Mouse (Mus musculus) midbrain, embryonic 13.5 days (tissue): Measurements from ENCODE around the gene Psmd14. TPM values are rescaled to one million over a fixed set of nuclear protein-coding genes. Genes with fewer than 3 reads are reported as not detected.

ENCODE experiments used
- ATAC-seq: fragments of 200-750 bp; cut with Nextera tagmentation; 2 replicates; pipeline ENCODE4 v1.8.0; 2017; ENCODE audit warnings: mild to moderate bottlenecking, moderate TSS enrichment, moderate library complexity
- H3K27ac ChIP-seq: fragments of 300-500 bp; sonication (generic); 2 replicates; pipeline ENCODE4 v1.5.1; 2015; ENCODE audit warnings: inconsistent platforms, mild to moderate bottlenecking, moderate library complexity
- H3K27me3 ChIP-seq: fragments of 300-500 bp; sonication (generic); 2 replicates; pipeline ENCODE4 v1.6.1; 2015; ENCODE audit warnings: mild to moderate bottlenecking, inconsistent platforms
- H3K36me3 ChIP-seq: fragments of 300-500 bp; sonication (generic); 2 replicates; pipeline ENCODE4 v1.6.1; 2015; ENCODE audit warnings: mild to moderate bottlenecking, inconsistent platforms
- H3K4me1 ChIP-seq: fragments of 300-500 bp; sonication (generic); replicated peaks from 2 replicates; pipeline ENCODE4 v1.6.1; 2015; ENCODE audit warnings: inconsistent platforms
- H3K4me2 ChIP-seq: fragments of 300-500 bp; sonication (generic); replicated peaks from 2 replicates; pipeline ENCODE4 v1.6.1; 2015; ENCODE audit warnings: moderate library complexity, mild to moderate bottlenecking, inconsistent platforms
- H3K4me3 ChIP-seq: fragments of 300-500 bp; sonication (generic); replicated peaks from 2 replicates; pipeline ENCODE4 v1.5.1; 2015; ENCODE audit warnings: mild to moderate bottlenecking, inconsistent platforms
- H3K9ac ChIP-seq: fragments of 300-500 bp; sonication (generic); replicated peaks from 2 replicates; pipeline ENCODE4 v1.6.1; 2015; ENCODE audit warnings: mild to moderate bottlenecking, inconsistent platforms
- H3K9me3 ChIP-seq: fragments of 300-500 bp; sonication (generic); 2 replicates; pipeline ENCODE4 v1.6.1; 2016; ENCODE audit warnings: mild to moderate bottlenecking, inconsistent platforms
- WGBS: fragments of 180-500 bp; shearing (Covaris S2); methylation state at CpG from one replicate; pipeline ENCODE4 v1.1.7; 2015; 5-methylcytosine and 5-hydroxymethylcytosine counted together
- polyA plus RNA-seq: library from polyadenylated mRNA; unstranded; fragments of >200 nt; fragmentation: Nextera tagmentation; extraction: Ambion mirVana; gene quantifications from 2 replicates; pipeline ENCODE4 v1.2.1, GENCODE M21; 2015

The Psmd14 gene
- 220 and 243 TPM in 2 replicates for polyA plus RNA-seq

DNA sequence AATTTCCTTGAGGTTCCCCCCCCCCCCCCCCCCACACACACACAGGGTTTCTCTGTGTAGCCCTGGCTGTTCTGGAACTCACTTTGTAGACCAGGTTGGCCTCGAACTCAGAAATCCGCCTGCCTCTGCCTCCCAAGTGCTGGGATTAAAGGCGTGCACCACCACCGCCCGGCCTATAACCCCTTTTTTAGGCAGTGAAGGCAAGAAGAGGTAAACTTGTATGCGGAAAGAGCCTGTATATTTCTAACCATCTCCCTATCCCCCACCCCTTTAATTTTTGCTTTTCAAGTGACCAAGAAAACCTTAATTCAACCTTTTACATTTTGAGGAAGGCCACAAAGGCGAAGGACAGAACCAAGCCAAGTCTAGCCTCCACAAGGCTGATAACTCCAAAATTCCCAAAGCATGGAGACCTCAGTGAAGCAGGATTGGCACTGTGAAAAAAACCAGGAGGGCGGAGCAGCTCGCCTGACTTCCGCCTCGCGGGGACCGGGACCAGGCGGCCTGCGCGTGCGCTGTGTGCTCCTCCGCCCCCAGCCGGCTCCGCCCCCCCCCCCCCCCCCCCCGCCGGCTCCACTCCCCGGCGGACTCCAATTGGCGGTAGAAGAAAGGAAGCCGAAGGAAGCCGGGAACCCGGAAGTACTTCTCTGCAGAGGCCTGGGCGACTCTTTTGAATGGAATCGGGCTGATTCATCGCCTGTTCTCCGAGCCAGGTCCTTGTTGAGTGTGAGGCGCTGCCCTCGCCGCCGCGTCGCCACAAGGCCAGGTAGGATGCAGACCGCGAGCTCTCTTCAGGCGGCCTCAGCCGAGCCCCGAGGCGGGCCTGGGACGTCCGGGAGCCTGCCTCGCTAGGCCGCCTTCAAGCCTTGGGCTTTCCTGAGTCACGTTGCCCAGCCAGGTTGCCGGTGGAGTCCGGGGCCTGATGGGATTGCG lies at the start of gene Psmd14:
Gene Psmd14 (plus strand): TSS at position 587 of the 933 bp plus-strand sequence.
- peak within 1 kb of the TSS; percentile 89 for H3K9ac ChIP-seq
- peak within 1 kb of the TSS; percentile 86 for H3K4me2 ChIP-seq
- peak; percentile 97 for ATAC-seq
- WGBS, result 6% methylated on average over 45 of the region's 52 CpGs
- no peaks in the 10 kb centered on the region for H3K9me3 ChIP-seq
- H3K27ac ChIP-seq, result peak within 1 kb of the TSS; percentile 90
- no peaks in the 10 kb centered on the region for H3K27me3 ChIP-seq
- H3K4me1 ChIP-seq, result peaks cover 16% of the 10 kb centered on the region
- no peaks in the 10 kb centered on the region for H3K36me3 ChIP-seq
- H3K4me3 ChIP-seq, result peak within 1 kb of the TSS; percentile 88

DNA sequence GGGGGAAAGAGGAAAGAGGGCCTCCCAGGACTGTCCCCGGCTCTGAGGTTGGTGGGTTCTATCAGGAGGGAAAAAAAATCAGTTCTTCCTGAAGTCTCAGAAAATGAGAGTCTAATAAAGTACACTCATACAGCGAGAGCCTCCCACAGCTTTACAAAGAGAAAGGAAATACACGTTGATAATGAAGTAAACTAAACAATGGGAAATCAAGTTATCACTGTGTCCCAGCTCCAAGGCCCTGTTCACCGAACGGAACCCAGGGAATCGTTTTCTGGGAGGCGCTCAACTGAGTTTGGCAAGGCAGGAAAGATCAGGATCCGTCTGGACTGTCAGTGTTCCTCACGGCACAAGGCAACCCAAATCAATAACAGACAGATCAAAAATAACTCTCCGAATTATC lies 48.7 kb upstream of the Psmd14 start:
- 80% methylated on average over 10 of the region's 10 CpGs for WGBS
- Histone ChIP-seq H3K4me1 (0 out of 2 replicates have a peak, but pooled peaks cover 3% of the 10 kb centered on the region), H3K9me3 (no peaks in the 10 kb centered on the region), H3K4me3 (no peak overlapping the region), H3K9ac (no peak overlapping the region), H3K27ac (no peak overlapping the region), H3K4me2 (no peak overlapping the region), H3K27me3 (peaks cover 11% of the 10 kb centered on the region), H3K36me3 (no peaks in the 10 kb centered on the region)
- ATAC-seq, result no peak

DNA sequence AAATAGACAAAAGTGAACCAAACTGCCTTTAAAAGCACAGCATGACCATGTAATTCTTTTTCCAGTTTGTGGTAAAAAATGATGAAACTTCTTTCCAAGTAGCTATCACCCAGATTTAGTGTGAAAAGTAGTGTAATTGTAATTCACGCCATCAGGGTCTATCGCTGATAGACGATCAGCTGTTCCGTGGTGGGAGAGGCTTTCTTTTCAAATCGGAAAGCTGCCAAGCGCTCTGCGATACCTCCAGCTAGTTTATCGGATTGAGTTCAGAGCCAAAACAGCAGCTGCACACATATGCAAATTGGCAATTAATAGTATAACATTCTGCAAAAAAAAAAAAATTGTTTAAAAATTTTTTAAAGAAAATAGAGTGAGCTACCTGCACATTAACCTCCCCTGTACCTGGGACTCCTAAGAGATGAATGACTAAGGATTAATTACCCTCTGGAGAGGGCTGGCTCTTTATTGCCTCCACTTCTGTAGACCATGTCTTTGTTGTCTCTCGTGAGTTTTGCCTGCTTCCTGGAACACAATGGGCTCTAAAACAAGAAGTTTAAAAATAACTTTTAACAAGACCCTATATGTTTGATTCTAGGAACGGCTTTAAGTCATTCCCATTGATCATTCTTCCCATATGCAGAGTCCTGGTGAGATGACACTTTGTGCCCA lies 47.8 kb upstream of the Psmd14 start:
- ATAC-seq, result no peak
- Histone ChIP-seq H3K4me2 (no peak overlapping the region), H3K27ac (no peak overlapping the region)

DNA sequence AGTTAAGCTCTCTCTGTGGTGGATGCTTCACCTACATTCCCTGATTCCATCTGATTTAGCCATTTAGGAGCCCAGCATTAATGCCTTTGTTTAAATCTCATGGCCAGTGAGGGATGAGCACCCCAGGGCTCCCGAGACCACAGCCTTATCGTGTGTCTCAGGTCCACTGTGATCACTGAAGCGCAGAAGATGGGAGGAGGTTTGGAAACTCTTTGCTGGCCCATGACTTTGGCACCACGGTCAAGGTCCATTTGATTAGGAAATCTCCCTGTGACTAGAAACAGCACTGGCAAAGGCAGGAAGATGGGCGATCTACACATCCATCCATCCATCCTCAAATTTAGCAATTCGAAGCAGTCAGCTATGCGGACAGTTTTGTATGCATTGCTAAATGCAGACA lies 44.1 kb upstream of the Psmd14 start:
- Histone ChIP-seq H3K27ac (no peak overlapping the region), H3K27me3 (no peaks in the 10 kb centered on the region), H3K4me1 (no peaks in the 10 kb centered on the region), H3K9ac (no peak overlapping the region), H3K4me3 (no peak overlapping the region), H3K36me3 (no peaks in the 10 kb centered on the region), H3K4me2 (no peak overlapping the region), H3K9me3 (no peaks in the 10 kb centered on the region)
- ATAC-seq, result no peak
- 71% methylated on average over 7 of the region's 7 CpGs for WGBS

More for the DNA sequence above, 47.8 kb upstream of the Psmd14 start:
- H3K4me3 ChIP-seq, result no peak overlapping the region
- H3K27me3 ChIP-seq, result peaks cover 3% of the 10 kb centered on the region
- no peaks in the 10 kb centered on the region for H3K36me3 ChIP-seq
- WGBS, result 75% methylated on average over 10 of the region's 10 CpGs
- H3K4me1 ChIP-seq, result 0 out of 2 replicates have a peak, but pooled peaks cover 3% of the 10 kb centered on the region
- H3K9ac ChIP-seq, result no peak overlapping the region
- H3K9me3 ChIP-seq, result no peaks in the 10 kb centered on the region

DNA sequence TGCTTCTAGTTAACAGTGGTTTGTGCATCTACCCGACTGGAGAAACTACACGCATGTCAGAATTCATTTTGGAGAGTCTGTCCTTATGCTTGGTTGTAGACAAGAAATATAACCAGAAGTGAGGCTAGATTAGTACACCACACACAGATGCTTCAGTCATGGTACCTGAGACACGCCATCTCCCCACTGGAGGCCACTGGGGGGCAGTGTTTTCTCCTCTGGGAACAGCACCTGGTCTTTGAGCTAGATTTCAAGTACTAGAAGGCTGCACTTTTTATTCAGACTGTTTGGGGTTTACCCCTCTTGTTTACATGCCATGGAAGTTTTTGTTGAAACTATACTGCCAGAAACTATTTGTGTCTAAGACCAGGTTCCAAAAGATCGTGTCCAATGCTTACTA lies 43.2 kb upstream of the Psmd14 start:
- no peaks in the 10 kb centered on the region for H3K27me3 ChIP-seq
- H3K4me2 ChIP-seq, result no peak overlapping the region
- no peak overlapping the region for H3K27ac ChIP-seq
- no peaks in the 10 kb centered on the region for H3K9me3 ChIP-seq
- 27% methylated on average over 4 of the region's 4 CpGs for WGBS
- no peaks in the 10 kb centered on the region for H3K36me3 ChIP-seq
- no peak for ATAC-seq
- H3K9ac ChIP-seq, result no peak overlapping the region
- no peaks in the 10 kb centered on the region for H3K4me1 ChIP-seq
- no peak overlapping the region for H3K4me3 ChIP-seq

DNA sequence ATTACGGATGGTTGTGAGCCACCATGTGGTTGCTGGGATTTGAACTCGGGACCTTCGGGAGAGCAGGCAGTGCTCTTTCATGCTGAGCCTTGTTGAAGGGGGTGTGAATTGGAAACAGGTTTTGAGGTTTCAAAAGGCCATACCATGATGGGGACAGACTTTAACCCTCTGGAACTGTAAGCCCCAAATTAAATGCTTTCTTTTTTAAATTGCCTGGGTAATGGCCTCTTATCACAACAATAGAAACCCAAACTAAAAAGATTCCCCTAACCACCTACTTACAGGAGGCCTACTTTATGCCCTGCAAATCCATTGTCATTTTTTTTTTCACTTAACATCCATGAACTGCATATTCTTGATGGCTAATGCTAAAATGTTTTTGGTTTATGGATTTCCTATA lies 36.9 kb upstream of the Psmd14 start:
- Histone ChIP-seq H3K27me3 (no peaks in the 10 kb centered on the region), H3K4me2 (no peak overlapping the region), H3K36me3 (no peaks in the 10 kb centered on the region), H3K27ac (no peak overlapping the region), H3K9ac (no peak overlapping the region), H3K4me1 (no peaks in the 10 kb centered on the region), H3K4me3 (no peak overlapping the region), H3K9me3 (no peaks in the 10 kb centered on the region)
- 92% methylated on average over 3 of the region's 3 CpGs for WGBS
- no peak for ATAC-seq

DNA sequence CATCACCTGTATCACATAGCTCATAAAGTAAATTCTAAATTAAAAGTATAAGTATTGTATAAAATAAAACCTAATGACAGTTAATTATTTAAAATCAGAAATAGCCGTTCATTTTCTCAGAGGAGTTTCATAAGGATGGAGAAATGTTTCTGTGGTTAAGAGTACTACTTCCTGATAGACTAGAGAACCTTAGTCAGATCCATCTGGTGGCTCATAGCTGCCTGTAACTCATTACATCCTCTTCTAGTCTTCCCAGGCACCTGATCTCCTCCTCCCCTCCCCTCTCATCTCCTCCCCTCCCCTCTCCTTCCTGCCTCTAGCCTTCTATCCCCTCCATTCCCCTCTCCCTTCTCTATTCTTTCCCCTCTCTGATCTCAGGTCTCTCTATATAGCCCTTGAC lies 29.9 kb upstream of the Psmd14 start:
- 91% methylated on average over 1 of the region's 1 CpGs for WGBS
- no peak for ATAC-seq
- Histone ChIP-seq H3K4me2 (no peak overlapping the region), H3K4me3 (no peak overlapping the region), H3K27me3 (no peaks in the 10 kb centered on the region), H3K9me3 (no peaks in the 10 kb centered on the region), H3K9ac (no peak overlapping the region), H3K4me1 (no peaks in the 10 kb centered on the region), H3K36me3 (no peaks in the 10 kb centered on the region), H3K27ac (no peak overlapping the region)

DNA sequence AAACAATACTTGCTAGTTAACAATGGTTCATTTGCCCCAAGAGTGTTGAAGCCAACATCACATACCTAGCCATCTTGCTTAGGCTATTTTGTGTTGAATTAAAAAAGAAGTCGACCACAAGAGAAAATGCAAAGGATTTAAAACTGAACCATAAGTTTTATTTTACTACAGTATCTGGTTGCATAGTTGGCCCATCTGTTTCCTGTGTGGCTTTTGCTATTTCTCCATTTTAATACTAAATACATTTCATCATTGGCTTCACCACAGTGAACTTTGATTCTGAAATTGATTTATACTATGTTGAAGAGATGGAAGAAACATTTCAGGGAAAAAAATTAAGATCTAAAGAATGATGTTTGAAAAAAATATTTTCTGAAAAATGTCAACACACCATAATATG lies 25.0 kb upstream of the Psmd14 start:
- no peaks in the 10 kb centered on the region for H3K9me3 ChIP-seq
- H3K27me3 ChIP-seq, result no peaks in the 10 kb centered on the region
- H3K4me3 ChIP-seq, result no peak overlapping the region
- no peak overlapping the region for H3K27ac ChIP-seq
- H3K4me2 ChIP-seq, result no peak overlapping the region
- WGBS, result 87% methylated on average over 1 of the region's 1 CpGs
- H3K9ac ChIP-seq, result no peak overlapping the region
- H3K4me1 ChIP-seq, result no peaks in the 10 kb centered on the region
- no peaks in the 10 kb centered on the region for H3K36me3 ChIP-seq
- no peak for ATAC-seq

DNA sequence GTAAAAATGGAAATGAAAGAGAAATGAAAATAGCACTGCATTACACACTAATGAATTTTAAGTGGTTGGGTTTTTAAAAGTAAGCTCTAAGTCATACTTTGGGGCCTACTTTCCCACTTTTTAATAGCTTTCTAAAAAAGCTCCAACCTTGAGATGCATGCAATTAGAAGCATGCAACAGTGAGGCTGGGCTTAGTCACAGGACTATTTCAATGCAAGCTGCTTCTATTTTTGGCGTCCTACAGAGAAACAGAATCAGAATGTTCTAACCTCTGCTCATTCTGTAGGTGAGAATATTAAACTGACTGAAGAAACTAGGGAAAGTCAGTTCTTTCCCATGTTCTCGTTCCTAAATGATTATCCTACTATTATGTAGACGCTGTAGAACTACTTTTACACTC lies 22.4 kb upstream of the Psmd14 start:
- Histone ChIP-seq H3K4me1 (no peaks in the 10 kb centered on the region), H3K4me3 (no peak overlapping the region), H3K27ac (no peak overlapping the region), H3K4me2 (no peak overlapping the region), H3K27me3 (no peaks in the 10 kb centered on the region), H3K9me3 (no peaks in the 10 kb centered on the region), H3K36me3 (no peaks in the 10 kb centered on the region), H3K9ac (no peak overlapping the region)
- 88% methylated on average over 3 of the region's 3 CpGs for whole genome bisulfite sequencing
- ATAC-seq, result no peak

DNA sequence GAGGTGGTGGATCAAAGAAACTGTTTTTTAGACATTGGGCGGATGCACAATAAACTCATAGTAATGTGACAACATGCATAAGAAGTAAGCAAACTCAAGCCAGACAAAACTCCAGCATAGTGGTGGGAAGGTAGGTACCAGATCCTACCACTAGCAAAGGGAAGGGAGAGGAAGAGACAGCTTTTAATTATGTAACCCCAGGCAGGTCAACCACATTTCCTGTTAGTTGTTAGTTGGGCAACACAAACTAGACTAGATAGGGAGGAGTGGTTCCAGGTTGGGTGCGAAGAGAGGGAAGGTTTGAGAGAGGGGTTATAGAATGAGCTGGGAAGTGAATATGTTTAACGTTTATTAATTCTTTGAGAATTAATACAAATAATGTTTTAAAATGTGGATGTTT lies 1.9 kb upstream of the Psmd14 start:
- Histone ChIP-seq H3K27me3 (no peaks in the 10 kb centered on the region), H3K9me3 (no peaks in the 10 kb centered on the region), H3K27ac (no peak overlapping the region), H3K9ac (no peak overlapping the region), H3K36me3 (no peaks in the 10 kb centered on the region), H3K4me1 (peaks cover 16% of the 10 kb centered on the region), H3K4me2 (no peak overlapping the region), H3K4me3 (no peak overlapping the region)
- WGBS, result 96% methylated on average over 3 of the region's 3 CpGs
- no peak for ATAC-seq

DNA sequence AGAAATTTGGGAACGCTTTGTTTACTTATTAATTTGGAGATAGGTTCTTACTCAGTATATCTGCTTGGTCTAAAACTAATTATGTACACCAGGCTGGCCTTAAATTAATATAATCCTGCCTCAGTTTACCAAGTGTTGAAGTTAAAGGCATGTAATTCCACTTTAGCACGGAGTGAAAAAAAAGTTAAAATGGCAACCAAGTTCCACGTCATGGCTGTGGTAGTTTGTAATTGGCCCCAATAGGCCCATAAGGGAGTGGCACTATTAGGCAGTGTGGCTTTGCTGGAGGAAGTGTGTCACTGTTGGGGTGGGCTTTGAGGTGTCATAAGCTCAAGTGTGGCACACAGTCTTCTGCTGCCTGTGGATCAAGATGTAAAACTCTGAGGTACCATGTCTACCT lies 1.0 kb downstream of the Psmd14 start:
- Histone ChIP-seq H3K36me3 (no peaks in the 10 kb centered on the region), H3K9me3 (no peaks in the 10 kb centered on the region), H3K4me1 (peaks cover 16% of the 10 kb centered on the region), H3K4me2 (peak overlapping the region; percentile 86), H3K27me3 (no peaks in the 10 kb centered on the region), H3K27ac (no peak overlapping the region), H3K9ac (peak overlapping the region; percentile 89), H3K4me3 (peak overlapping the region; percentile 88)
- WGBS, result 54% methylated on average over 3 of the region's 3 CpGs
- ATAC-seq, result no peak

DNA sequence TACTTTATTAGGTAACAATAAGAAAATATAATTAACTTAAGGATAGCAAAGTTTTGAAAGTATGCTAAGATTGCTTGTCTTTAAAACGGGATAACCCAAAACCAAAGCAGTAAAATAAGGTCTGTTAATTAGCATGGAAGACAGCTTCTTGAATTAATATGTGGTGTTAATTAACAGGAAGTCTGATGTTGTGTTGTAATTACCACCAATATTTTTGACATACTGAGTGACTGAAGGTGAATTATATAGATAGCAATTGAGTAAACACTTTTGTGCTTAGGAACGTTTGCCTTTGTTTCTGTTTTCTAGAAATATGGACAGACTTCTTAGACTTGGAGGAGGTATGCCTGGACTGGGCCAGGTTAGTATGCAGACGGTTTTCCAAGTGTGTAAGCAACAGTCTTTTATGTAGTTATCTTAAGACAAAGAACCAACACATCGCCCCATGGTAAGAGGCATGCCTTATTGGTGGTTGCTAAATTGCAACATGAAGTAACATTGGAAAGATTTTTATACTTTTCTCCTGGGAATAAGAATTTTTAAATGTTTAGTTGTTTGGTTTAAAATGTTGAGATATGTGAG lies 11.0 kb downstream of the Psmd14 start:
- no peaks in the 10 kb centered on the region for H3K4me1 ChIP-seq
- no peak overlapping the region for H3K4me3 ChIP-seq
- H3K36me3 ChIP-seq, result peaks cover 12% of the 10 kb centered on the region
- no peak for ATAC-seq
- H3K27ac ChIP-seq, result no peak overlapping the region
- H3K27me3 ChIP-seq, result no peaks in the 10 kb centered on the region
- H3K9ac ChIP-seq, result no peak overlapping the region
- WGBS, result 89% methylated on average over 4 of the region's 4 CpGs
- H3K9me3 ChIP-seq, result no peaks in the 10 kb centered on the region
- H3K4me2 ChIP-seq, result no peak overlapping the region
